Mouse (Mus musculus) stomach, embryonic 16.5 days (tissue): ENCODE measurements around the gene Cfap69. TPM values are rescaled to one million over a fixed set of nuclear protein-coding genes. Genes with fewer than 3 reads are reported as not detected.

ENCODE experiments used
- ATAC-seq: fragments of 200-750 bp; cut with Nextera tagmentation; 2 replicates; pipeline ENCODE4 v1.8.0; 2017; ENCODE audit warnings: moderate number of reproducible peaks, moderate TSS enrichment; ENCODE audit not compliant: insufficient read depth, low FRiP score
- H3K27ac ChIP-seq: fragments of 300-500 bp; sonication (generic); 2 replicates; pipeline ENCODE4 v1.5.1; 2014; ENCODE audit warnings: low read length
- H3K27me3 ChIP-seq: fragments of 300-500 bp; sonication (generic); 2 replicates; pipeline ENCODE4 v1.6.1; 2014; ENCODE audit warnings: low read length, control low read depth, mixed read lengths; ENCODE audit not compliant: control insufficient read depth, insufficient read depth
- H3K36me3 ChIP-seq: fragments of 300-500 bp; sonication (generic); 2 replicates; pipeline ENCODE4 v1.6.1; 2014; ENCODE audit warnings: low read length; ENCODE audit not compliant: control insufficient read depth, insufficient read depth
- H3K4me1 ChIP-seq: fragments of 300-500 bp; sonication (generic); 2 replicates; pipeline ENCODE4 v1.6.1; 2014; ENCODE audit warnings: low read length, control low read depth, mixed read lengths; ENCODE audit not compliant: control insufficient read depth, insufficient read depth
- H3K4me2 ChIP-seq: fragments of 300-500 bp; sonication (generic); 2 replicates; pipeline ENCODE4 v1.6.1; 2014; ENCODE audit warnings: low read depth, low read length, mixed read lengths
- H3K4me3 ChIP-seq: fragments of 300-500 bp; sonication (generic); replicated peaks from 2 replicates; pipeline ENCODE4 v1.5.1; 2014; ENCODE audit warnings: mild to moderate bottlenecking, low read length
- H3K9ac ChIP-seq: fragments of 300-500 bp; sonication (generic); 2 replicates; pipeline ENCODE4 v1.6.1; 2014; ENCODE audit warnings: low read length
- H3K9me3 ChIP-seq: fragments of 300-500 bp; sonication (generic); replicated peaks from 2 replicates; pipeline ENCODE4 v1.6.1; 2016; ENCODE audit warnings: low read length, control low read depth; ENCODE audit not compliant: control insufficient read depth
- WGBS: fragments of 180-500 bp; shearing (Covaris S2); extraction: QIAGEN DNeasy Blood & Tissue Kit; methylation state at CpG from one replicate; pipeline ENCODE4 v1.1.7; 2014; 5-methylcytosine and 5-hydroxymethylcytosine counted together
- polyA plus RNA-seq: library from polyadenylated mRNA; unstranded; fragments of >200 nt; fragmentation: Nextera tagmentation; extraction: Ambion mirVana; gene quantifications from 2 replicates; pipeline ENCODE4 v1.2.1, GENCODE M21; 2015

Gene Cfap69
- polyA plus RNA-seq, 1 experiment from 2014 or later: 4.4 TPM

- H3K9ac ChIP-seq: no peak overlapping the region
- no peak overlapping the region for H3K4me3 ChIP-seq
- H3K27ac ChIP-seq: no peak overlapping the region
- H3K36me3 ChIP-seq: no peaks in the 10 kb centered on the region
- H3K4me1 ChIP-seq: no peaks in the 10 kb centered on the region
- no peak overlapping the region for H3K4me2 ChIP-seq
- H3K9me3 ChIP-seq: no peaks in the 10 kb centered on the region
- WGBS: 49% methylated on average over 4 of the region's 4 CpGs
- ATAC-seq: no peak
- H3K27me3 ChIP-seq: no peaks in the 10 kb centered on the region
Measured at GRCm38 (mm10) chr5:5618329-5618728, 45.7 kb downstream of the Cfap69 start.

DNA sequence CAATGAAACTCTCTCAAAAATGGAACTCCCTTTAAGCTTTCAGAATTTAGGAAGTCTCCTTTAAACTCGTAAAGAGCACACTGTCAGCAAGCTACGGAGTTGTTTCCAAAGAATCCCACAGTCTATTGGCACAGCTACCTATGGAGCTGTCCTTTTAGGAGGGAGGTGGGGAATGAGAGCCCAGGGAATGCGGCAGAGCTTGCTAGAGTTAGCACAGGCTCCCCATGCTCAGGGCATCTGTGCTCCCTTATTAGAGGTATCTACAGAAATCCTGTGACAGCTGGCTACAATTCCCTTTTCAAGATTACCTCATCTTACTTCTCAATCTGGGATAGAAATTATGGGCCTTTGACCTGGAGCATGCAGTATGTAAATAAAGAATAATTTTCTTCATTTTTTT is 53.5 kb downstream of the Cfap69 start:
- H3K27ac ChIP-seq: no peak overlapping the region
- H3K4me1 ChIP-seq: no peaks in the 10 kb centered on the region
- no peaks in the 10 kb centered on the region for H3K9me3 ChIP-seq
- ATAC-seq: no peak
- no peaks in the 10 kb centered on the region for H3K36me3 ChIP-seq
- 54% methylated on average over 3 of the region's 3 CpGs for WGBS
- no peak overlapping the region for H3K4me2 ChIP-seq
- H3K27me3 ChIP-seq: no peaks in the 10 kb centered on the region
- no peak overlapping the region for H3K4me3 ChIP-seq
- no peak overlapping the region for H3K9ac ChIP-seq

DNA sequence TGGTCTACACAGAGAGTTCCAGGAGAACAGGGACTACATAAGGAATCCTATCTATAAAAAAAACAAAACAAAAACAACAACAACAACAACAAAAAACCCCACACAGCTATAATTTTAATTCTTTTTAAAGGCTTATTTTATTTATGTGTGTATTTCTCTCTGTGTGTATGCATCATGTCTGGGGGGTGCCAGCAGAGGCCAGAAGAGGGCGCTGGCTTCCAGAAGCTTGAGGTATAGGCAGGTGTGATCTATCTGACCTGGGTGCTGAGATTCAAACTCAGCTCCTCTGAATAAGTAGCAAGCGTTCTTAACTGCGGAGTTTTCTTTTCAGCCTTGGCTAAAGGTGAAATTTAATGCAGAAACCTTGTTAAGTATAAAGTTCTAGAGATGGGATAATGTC is 76.4 kb downstream of the Cfap69 start:
- H3K9ac ChIP-seq: no peak overlapping the region
- ATAC-seq: no peak
- 85% methylated on average over 3 of the region's 3 CpGs for WGBS

GRCm38 (mm10) chr5:5573749-5574317 is 90.2 kb downstream of the Cfap69 start, which contains the start of gene Gm8773:
Gene Gm8773, plus strand, starts transcription at chr5:5573799.
- WGBS: under 1% methylated on average over 24 of the region's 24 CpGs
- Histone ChIP-seq H3K4me3 (peak within 1 kb of the TSS; percentile 58), H3K4me2 (peak within 1 kb of the TSS; percentile 86), H3K9ac (peak within 1 kb of the TSS; percentile 66), H3K9me3 (no peaks in the 10 kb centered on the region), H3K36me3 (no peaks in the 10 kb centered on the region), H3K4me1 (no peaks in the 10 kb centered on the region), H3K27me3 (no peaks in the 10 kb centered on the region), H3K27ac (no peak within 1 kb of the TSS)
- ATAC-seq: peak; percentile 84

More for the DNA sequence above, 76.4 kb downstream of the Cfap69 start:
- no peak overlapping the region for H3K4me3 ChIP-seq
- no peaks in the 10 kb centered on the region for H3K4me1 ChIP-seq
- H3K27ac ChIP-seq: no peak overlapping the region
- no peaks in the 10 kb centered on the region for H3K36me3 ChIP-seq
- H3K9me3 ChIP-seq: no peaks in the 10 kb centered on the region
- no peak overlapping the region for H3K4me2 ChIP-seq
- H3K27me3 ChIP-seq: no peaks in the 10 kb centered on the region

- Histone ChIP-seq H3K4me3 (no peak overlapping the region), H3K27me3 (no peaks in the 10 kb centered on the region), H3K4me2 (no peak overlapping the region), H3K27ac (no peak overlapping the region), H3K9me3 (no peaks in the 10 kb centered on the region), H3K4me1 (no peaks in the 10 kb centered on the region), H3K9ac (no peak overlapping the region), H3K36me3 (no peaks in the 10 kb centered on the region)
- no peak for ATAC-seq
- 81% methylated on average over 3 of the region's 3 CpGs for WGBS
Measured at GRCm38 (mm10) chr5:5562435-5562834, 101.6 kb downstream of the Cfap69 start.

GRCm38 (mm10) chr5:5561041-5561706 is 102.9 kb downstream of the Cfap69 start:
- H3K4me3 ChIP-seq: no peak overlapping the region
- H3K4me2 ChIP-seq: no peak overlapping the region
- no peaks in the 10 kb centered on the region for H3K36me3 ChIP-seq
- 66% methylated on average over 4 of the region's 4 CpGs for WGBS
- H3K9me3 ChIP-seq: no peaks in the 10 kb centered on the region
- no peak overlapping the region for H3K27ac ChIP-seq
- H3K4me1 ChIP-seq: no peaks in the 10 kb centered on the region
- no peak overlapping the region for H3K9ac ChIP-seq
- no peaks in the 10 kb centered on the region for H3K27me3 ChIP-seq
- no peak for ATAC-seq

DNA sequence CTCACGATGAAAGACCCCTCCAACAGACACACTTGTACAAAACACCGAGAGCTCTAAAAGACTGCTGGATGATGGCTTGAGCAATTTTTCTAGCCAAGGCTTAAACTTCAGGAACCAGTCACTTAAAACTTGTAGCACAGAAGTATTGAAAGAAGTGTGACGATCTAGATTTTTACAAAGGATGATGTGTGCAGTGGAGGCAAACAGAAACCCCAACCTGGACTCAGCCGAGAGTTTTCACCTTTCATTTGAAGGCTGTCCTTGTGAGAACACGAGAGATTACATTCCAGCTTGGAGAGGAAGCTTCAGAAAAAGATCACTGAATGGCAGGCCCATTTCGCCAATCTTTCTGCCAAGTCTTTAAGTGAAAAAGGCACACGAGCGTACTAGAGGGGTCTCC is 104.2 kb downstream of the Cfap69 start:
- WGBS: 34% methylated on average over 8 of the region's 8 CpGs
- Histone ChIP-seq H3K9ac (peak overlapping the region; percentile 90), H3K9me3 (no peaks in the 10 kb centered on the region), H3K4me3 (peak overlapping the region; percentile 91), H3K27ac (peak overlapping the region; percentile 51; the same call in 1 of the 2 replicates), H3K27me3 (no peaks in the 10 kb centered on the region), H3K4me2 (peak overlapping the region; percentile 52), H3K4me1 (no peaks in the 10 kb centered on the region), H3K36me3 (peaks cover under 1% of the 10 kb centered on the region)
- ATAC-seq: no peak

- Histone ChIP-seq H3K27ac (peak within 1 kb of the TSS; percentile 66), H3K9ac (peak within 1 kb of the TSS; percentile 90), H3K36me3 (peaks cover 6% of the 10 kb centered on the region), H3K9me3 (no peaks in the 10 kb centered on the region), H3K4me2 (peak within 1 kb of the TSS; percentile 52), H3K27me3 (no peaks in the 10 kb centered on the region), H3K4me3 (peak within 1 kb of the TSS; percentile 91), H3K4me1 (no peaks in the 10 kb centered on the region)
- ATAC-seq: peak; percentile 99
- under 1% methylated on average over 43 of the region's 43 CpGs for WGBS
Measured at GRCm38 (mm10) chr5:5559079-5559740, 104.8 kb downstream of the Cfap69 start, which contains the start of gene Gtpbp10. Gene Gtpbp10, minus strand, starts transcription at chr5:5559538.

DNA sequence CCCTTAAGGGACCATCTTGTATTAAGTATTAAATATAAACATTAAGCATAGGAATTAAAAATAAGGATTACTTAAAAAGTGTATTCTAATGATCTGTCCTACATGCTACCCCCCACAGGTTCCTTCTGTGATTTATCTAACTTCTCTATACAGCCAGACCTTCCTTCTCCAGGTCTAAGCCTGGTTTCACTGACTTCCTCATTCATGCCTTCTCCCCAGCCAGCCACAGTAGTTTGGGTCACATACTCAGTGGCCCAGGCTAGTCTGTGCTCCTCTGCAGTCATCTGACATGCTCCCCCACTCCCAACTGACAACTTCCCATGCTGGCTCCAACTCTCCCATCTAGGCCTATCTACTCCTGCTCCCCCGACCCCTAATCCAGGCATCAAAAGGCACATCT is 112.9 kb downstream of the Cfap69 start:
- no peak overlapping the region for H3K27ac ChIP-seq
- whole genome bisulfite sequencing: 85% methylated on average over 1 of the region's 1 CpGs
- H3K4me3 ChIP-seq: no peak overlapping the region
- H3K4me1 ChIP-seq: no peaks in the 10 kb centered on the region
- no peak overlapping the region for H3K9ac ChIP-seq
- no peaks in the 10 kb centered on the region for H3K9me3 ChIP-seq
- no peak overlapping the region for H3K4me2 ChIP-seq
- peaks cover 21% of the 10 kb centered on the region for H3K36me3 ChIP-seq
- H3K27me3 ChIP-seq: no peaks in the 10 kb centered on the region
- ATAC-seq: no peak
